Mouse (Mus musculus) neural tube, embryonic 15.5 days (tissue): ENCODE measurements around the gene Tmem204. TPM values are rescaled to one million over a fixed set of nuclear protein-coding genes. Genes with fewer than 3 reads are reported as not detected.

ENCODE experiments used
- ATAC-seq: fragments of 200-750 bp; cut with Nextera tagmentation; 2 replicates; pipeline ENCODE4 v1.8.0; 2017; ENCODE audit warnings: mild to moderate bottlenecking, moderate TSS enrichment, moderate library complexity; ENCODE audit not compliant: low FRiP score
- H3K27ac ChIP-seq: fragments of 300-500 bp; sonication (generic); replicated peaks from 2 replicates; pipeline ENCODE4 v1.5.1; 2015; ENCODE audit warnings: mild to moderate bottlenecking, inconsistent platforms
- H3K27me3 ChIP-seq: fragments of 300-500 bp; sonication (generic); replicated peaks from 2 replicates; pipeline ENCODE4 v1.6.1; 2015; ENCODE audit warnings: inconsistent platforms
- H3K36me3 ChIP-seq: fragments of 300-500 bp; sonication (generic); 2 replicates; pipeline ENCODE4 v1.6.1; 2015; ENCODE audit warnings: inconsistent platforms
- H3K4me1 ChIP-seq: fragments of 300-500 bp; sonication (generic); 2 replicates; pipeline ENCODE4 v1.6.1; 2015; ENCODE audit warnings: inconsistent platforms
- H3K4me2 ChIP-seq: fragments of 300-500 bp; sonication (generic); 2 replicates; pipeline ENCODE4 v1.6.1; 2015; ENCODE audit warnings: inconsistent platforms, mild to moderate bottlenecking, moderate library complexity
- H3K4me3 ChIP-seq: fragments of 300-500 bp; sonication (generic); replicated peaks from 2 replicates; pipeline ENCODE4 v1.5.1; 2015; ENCODE audit warnings: mild to moderate bottlenecking, inconsistent platforms
- H3K9ac ChIP-seq: fragments of 300-500 bp; sonication (generic); replicated peaks from 2 replicates; pipeline ENCODE4 v1.6.1; 2015; ENCODE audit warnings: mild to moderate bottlenecking, inconsistent platforms
- H3K9me3 ChIP-seq: fragments of 300-500 bp; sonication (generic); replicated peaks from 2 replicates; pipeline ENCODE4 v1.6.1; 2016; ENCODE audit warnings: inconsistent platforms
- WGBS: fragments of 180-500 bp; shearing (Covaris S2); methylation state at CpG from one replicate; pipeline ENCODE4 v1.1.7; 2015; ENCODE audit warnings: mixed read lengths; 5-methylcytosine and 5-hydroxymethylcytosine counted together
- polyA plus RNA-seq: library from polyadenylated mRNA; unstranded; fragments of >200 nt; fragmentation: Nextera tagmentation; extraction: Ambion mirVana; gene quantifications from 2 replicates; pipeline ENCODE4 v1.2.1, GENCODE M21; 2015

Tmem204 gene
- polyA plus RNA-seq, 1 experiment from 2014 or later = 11.4 TPM

DNA sequence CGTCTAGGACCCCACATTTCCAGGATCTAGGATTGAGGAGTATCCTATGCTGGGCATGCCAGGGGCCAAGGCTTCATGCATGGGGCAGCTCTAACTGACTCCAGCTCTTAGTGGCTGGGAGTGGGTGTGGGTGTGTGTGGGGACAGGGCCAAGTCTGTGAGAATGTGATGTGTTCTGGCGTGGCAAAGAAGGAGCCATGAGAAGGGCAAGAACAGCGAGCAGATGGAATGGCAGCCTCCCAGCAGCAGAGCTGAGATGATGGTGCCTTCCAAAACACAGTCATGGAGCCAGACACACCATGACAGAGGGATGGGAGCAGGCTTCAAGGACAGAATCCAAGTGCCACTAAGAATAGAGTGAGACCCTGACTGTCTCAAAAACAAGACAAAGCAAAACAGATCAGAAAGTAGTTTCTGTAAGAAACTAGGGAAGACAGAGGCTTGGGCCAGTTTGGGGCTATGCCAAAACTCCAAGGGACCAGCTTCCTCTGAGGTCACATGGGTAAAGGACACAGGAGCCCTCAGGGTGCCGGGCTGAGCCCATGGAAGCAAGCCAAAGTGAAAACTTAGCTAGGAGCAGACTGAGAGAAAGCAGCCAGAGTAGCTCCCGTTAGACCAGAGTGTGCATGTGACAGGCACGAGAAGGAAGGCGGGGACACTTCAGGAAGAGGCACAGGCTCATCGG, 28.5 kb upstream of the Tmem204 start:
- Histone ChIP-seq H3K27me3 (no peaks in the 10 kb centered on the region), H3K36me3 (peaks cover 57% of the 10 kb centered on the region), H3K9ac (no peak overlapping the region), H3K4me1 (peaks cover 38% of the 10 kb centered on the region), H3K4me2 (no peak overlapping the region), H3K27ac (no peak overlapping the region; the same call in 1 of the 2 replicates), H3K4me3 (no peak overlapping the region), H3K9me3 (no peaks in the 10 kb centered on the region)
- WGBS = 87% methylated on average over 8 of the region's 8 CpGs
- no peak for ATAC-seq

DNA sequence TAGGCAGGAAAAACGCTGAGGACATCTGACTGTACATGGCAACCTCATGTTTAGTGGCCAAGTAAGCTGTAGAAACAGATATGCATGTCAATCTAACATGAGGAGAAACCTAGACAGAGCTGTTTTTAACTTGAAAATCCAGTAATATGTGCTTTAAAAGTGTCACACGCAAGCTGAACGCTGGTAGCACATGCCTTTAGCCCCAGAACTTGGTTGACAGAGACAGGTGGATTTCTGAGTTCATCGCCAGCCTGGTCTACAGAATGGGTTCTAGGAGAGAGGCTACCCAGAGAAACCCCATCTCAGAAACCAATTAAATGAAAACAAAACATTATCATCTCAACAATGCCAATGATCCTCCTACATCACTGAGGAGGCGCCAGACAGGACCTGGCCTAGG, 27.8 kb upstream of the Tmem204 start:
- Histone ChIP-seq H3K4me2 (no peak overlapping the region), H3K27ac (no peak overlapping the region), H3K27me3 (no peaks in the 10 kb centered on the region), H3K9me3 (no peaks in the 10 kb centered on the region), H3K4me3 (no peak overlapping the region), H3K9ac (no peak overlapping the region), H3K36me3 (peaks cover 64% of the 10 kb centered on the region), H3K4me1 (peaks cover 32% of the 10 kb centered on the region)
- no peak for ATAC-seq
- 95% methylated on average over 5 of the region's 5 CpGs for WGBS

DNA sequence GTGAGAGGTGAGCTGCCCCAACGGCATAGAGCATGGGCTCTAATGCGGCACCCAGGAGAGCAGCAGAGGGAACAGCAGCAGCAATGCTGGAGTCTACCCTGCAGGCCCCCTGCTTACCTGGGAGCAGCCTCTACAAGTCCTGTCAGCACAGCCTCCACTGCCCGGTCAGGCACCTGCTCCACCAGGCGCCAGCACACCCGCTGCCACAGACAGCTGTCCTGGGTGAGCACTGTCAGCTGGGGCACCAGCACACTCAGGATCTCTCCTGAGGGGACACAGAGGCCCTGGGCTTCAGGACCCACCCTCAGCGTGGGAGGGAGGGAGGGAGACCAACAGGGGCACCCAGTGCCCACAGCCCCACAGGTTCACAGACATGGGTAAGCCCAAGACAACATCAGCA, 27.2 kb upstream of the Tmem204 start:
- peaks cover 70% of the 10 kb centered on the region for H3K36me3 ChIP-seq
- H3K4me3 ChIP-seq = no peak overlapping the region
- no peaks in the 10 kb centered on the region for H3K27me3 ChIP-seq
- peaks cover 29% of the 10 kb centered on the region for H3K4me1 ChIP-seq
- H3K27ac ChIP-seq = no peak overlapping the region
- ATAC-seq = no peak
- H3K4me2 ChIP-seq = no peak overlapping the region
- no peak overlapping the region for H3K9ac ChIP-seq
- WGBS = 98% methylated on average over 6 of the region's 6 CpGs
- H3K9me3 ChIP-seq = no peaks in the 10 kb centered on the region

DNA sequence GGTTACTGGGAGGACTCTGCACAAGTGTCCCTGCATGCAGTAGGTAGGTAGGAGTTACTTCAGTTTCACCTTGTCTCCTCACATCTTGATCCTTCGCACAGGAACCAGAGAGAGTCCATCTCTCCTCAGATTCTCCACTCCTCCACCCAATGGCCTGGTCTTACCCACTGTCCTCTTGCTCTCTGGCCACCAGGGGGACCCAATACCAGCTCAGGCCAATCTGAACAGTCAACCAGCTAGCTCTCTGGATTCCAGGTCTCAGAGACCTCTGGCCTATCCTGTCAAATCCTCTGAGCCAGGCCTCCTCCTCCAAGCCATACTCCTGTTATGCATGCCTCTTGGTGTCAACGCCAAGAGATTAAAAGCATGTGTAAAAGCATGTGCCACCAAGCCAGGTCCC, 26.2 kb upstream of the Tmem204 start:
- no peaks in the 10 kb centered on the region for H3K9me3 ChIP-seq
- no peaks in the 10 kb centered on the region for H3K27me3 ChIP-seq
- H3K27ac ChIP-seq = no peak overlapping the region
- H3K4me2 ChIP-seq = no peak overlapping the region
- H3K4me1 ChIP-seq = peaks cover 20% of the 10 kb centered on the region
- peaks cover 80% of the 10 kb centered on the region for H3K36me3 ChIP-seq
- ATAC-seq = no peak
- no peak overlapping the region for H3K9ac ChIP-seq
- WGBS = 90% methylated on average over 2 of the region's 2 CpGs
- H3K4me3 ChIP-seq = no peak overlapping the region

DNA sequence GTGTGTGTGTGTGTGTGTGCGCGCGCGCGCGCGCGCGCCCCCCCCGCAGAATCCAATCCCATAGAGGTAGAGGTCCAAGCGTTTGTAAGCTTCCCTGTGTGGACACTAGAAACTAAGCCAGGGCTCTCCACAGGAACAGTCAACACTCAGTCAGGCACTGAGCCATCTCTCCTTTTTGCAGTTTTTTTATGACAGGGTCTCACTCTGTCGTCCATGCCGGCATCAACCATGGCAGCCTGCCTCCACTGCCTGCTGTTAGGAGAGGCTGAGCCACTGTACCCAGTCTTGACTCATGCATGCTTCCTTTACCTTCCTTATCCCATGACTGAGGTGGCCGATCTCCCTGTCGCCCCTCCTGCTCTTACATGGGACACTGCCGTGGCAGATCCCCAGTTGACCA, 24.4 kb upstream of the Tmem204 start:
- Histone ChIP-seq H3K27ac (no peak overlapping the region), H3K9ac (no peak overlapping the region), H3K9me3 (no peaks in the 10 kb centered on the region), H3K4me1 (peaks cover 7% of the 10 kb centered on the region; the same call in 1 of the 2 replicates), H3K27me3 (no peaks in the 10 kb centered on the region), H3K36me3 (peaks cover 88% of the 10 kb centered on the region), H3K4me3 (no peak overlapping the region), H3K4me2 (no peak overlapping the region)
- ATAC-seq = no peak
- WGBS = 92% methylated on average over 16 of the region's 16 CpGs

DNA sequence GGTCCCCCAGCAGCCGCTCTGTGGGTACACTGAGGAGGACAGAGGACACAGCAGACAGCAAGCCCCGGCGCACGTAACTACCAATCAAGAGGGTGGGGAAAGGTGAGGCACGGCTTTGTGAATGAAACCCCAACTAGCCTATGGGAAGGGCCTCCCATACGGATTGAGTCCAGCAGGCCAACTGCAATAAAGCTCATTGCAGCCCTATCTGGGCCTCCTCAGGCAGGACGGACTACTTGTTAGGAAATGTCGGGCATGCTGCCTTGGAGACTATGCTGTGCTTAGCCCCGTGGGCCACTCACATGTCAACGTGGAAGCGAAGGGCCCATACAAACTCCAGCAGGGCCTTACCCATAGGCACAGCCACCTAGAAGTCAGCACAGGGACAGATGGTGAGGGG, 17.9 kb upstream of the Tmem204 start:
- no peak overlapping the region for H3K27ac ChIP-seq
- no peaks in the 10 kb centered on the region for H3K27me3 ChIP-seq
- H3K4me1 ChIP-seq = no peaks in the 10 kb centered on the region
- H3K36me3 ChIP-seq = peaks cover 87% of the 10 kb centered on the region
- no peak overlapping the region for H3K4me3 ChIP-seq
- ATAC-seq = no peak
- 94% methylated on average over 11 of the region's 11 CpGs for WGBS
- H3K4me2 ChIP-seq = no peak overlapping the region
- no peaks in the 10 kb centered on the region for H3K9me3 ChIP-seq
- no peak overlapping the region for H3K9ac ChIP-seq

DNA sequence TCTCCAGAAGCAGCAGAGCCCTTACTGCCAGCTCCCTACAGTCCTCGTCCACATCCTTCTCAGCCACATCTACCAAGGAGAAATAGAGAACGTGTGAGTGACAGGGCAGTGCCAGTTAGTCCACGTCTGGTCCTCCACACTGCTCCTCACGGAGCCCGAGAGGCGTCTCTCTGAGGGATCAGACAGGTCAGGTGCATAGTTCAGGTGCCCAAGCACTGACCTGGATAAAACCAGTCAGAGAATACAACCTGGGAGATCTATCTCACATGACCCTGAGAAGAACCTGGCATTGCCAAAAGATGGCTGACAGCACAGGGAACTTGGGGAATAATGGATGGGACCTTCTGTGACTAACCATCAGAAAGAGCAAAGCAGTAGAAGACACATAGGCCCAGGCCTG, 16.7 kb upstream of the Tmem204 start:
- Histone ChIP-seq H3K27me3 (no peaks in the 10 kb centered on the region), H3K4me1 (no peaks in the 10 kb centered on the region), H3K9me3 (no peaks in the 10 kb centered on the region), H3K27ac (no peak overlapping the region), H3K4me3 (no peak overlapping the region), H3K9ac (no peak overlapping the region), H3K4me2 (no peak overlapping the region), H3K36me3 (peaks cover 75% of the 10 kb centered on the region)
- 98% methylated on average over 6 of the region's 6 CpGs for WGBS
- ATAC-seq = no peak

DNA sequence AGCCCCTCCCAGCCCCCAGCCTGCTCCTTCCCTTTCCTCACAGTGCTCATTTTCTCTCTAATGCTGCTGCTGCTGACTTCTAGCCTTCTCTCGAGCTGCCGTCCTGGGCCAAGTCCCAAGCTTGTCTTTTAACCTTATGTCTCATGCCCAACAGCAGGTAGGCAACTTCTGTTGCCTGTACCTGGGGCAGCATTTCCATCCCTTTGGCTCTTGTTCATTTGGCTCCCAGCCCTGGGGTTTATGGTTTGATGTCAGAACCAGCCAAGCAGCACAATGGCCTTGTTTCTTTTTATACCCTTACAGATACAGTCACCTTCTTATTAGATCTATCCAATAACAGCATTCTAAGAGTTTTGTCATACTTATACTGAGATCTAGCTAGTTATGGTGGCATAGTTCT, 12.8 kb upstream of the Tmem204 start:
- H3K9me3 ChIP-seq = no peaks in the 10 kb centered on the region
- H3K9ac ChIP-seq = no peak overlapping the region
- H3K27ac ChIP-seq = no peak overlapping the region
- peaks cover 61% of the 10 kb centered on the region for H3K36me3 ChIP-seq
- ATAC-seq = no peak
- no peak overlapping the region for H3K4me2 ChIP-seq
- H3K4me3 ChIP-seq = no peak overlapping the region
- no peaks in the 10 kb centered on the region for H3K27me3 ChIP-seq
- H3K4me1 ChIP-seq = no peaks in the 10 kb centered on the region
- WGBS = 96% methylated on average over 2 of the region's 2 CpGs

DNA sequence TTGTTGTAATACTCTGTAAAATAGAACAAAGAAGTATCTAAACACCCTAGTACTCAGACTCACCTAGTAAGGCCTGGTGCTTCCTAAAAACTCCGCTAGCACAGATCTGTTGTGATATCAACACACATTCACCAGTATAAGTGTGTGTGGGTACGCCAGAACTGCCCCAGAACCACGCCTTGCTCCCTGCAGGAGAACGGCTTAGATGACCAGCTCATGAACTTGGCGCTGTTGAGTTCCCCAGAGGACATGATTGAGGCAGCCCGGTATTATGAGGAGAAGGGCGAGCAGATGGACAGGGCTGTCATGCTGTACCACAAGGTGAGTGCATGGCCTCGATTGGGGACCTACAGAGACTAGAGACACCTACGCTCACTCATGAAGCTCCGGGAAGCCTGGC, 7.1 kb upstream of the Tmem204 start:
- Histone ChIP-seq H3K4me3 (no peak overlapping the region), H3K9me3 (no peaks in the 10 kb centered on the region), H3K4me1 (no peaks in the 10 kb centered on the region), H3K27me3 (no peaks in the 10 kb centered on the region), H3K4me2 (no peak overlapping the region), H3K36me3 (peaks cover 53% of the 10 kb centered on the region), H3K9ac (no peak overlapping the region), H3K27ac (no peak overlapping the region)
- WGBS = 94% methylated on average over 10 of the region's 10 CpGs
- no peak for ATAC-seq

DNA sequence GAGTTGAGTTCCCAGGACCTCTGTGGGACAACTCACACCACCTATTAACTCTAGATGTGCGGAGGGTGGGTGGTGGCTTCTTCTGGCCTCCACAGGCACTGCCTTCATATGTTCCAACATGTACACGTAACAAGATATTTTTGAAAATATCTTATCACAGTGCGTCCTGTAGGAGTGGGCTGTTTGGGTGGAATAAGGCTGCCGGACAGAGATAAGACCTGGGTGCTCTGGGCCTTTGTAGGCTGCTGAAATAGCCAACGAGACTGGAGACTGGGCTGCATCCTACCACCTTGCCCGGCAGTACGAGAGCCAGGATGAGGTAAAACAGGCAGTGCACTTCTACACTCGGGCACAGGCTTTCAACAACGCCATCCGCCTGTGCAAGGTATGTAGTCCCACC, 5.8 kb upstream of the Tmem204 start:
- Histone ChIP-seq H3K27me3 (no peaks in the 10 kb centered on the region), H3K36me3 (peaks cover 44% of the 10 kb centered on the region), H3K9me3 (no peaks in the 10 kb centered on the region), H3K9ac (no peak overlapping the region), H3K27ac (no peak overlapping the region), H3K4me1 (no peaks in the 10 kb centered on the region), H3K4me2 (no peak overlapping the region), H3K4me3 (no peak overlapping the region)
- no peak for ATAC-seq
- 93% methylated on average over 10 of the region's 10 CpGs for WGBS

DNA sequence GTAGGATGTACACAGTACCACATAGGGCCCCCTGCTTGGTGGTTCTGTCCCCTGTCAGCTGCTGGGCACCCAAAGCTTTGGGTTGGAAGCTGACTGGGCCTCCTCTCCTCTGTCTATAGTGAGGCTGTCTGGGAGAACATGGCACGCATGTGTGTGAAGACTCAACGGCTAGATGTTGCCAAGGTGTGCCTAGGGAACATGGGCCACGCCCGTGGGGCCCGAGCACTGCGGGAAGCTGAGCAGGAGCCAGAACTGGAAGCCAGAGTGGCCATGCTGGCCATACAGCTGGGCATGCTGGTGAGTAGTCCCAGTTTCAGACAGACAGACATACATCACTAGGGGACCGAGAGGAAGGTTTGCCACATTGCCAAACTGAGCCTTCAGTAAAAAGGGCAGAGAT, 3.3 kb upstream of the Tmem204 start:
- ATAC-seq = no peak
- 95% methylated on average over 7 of the region's 7 CpGs for WGBS

DNA sequence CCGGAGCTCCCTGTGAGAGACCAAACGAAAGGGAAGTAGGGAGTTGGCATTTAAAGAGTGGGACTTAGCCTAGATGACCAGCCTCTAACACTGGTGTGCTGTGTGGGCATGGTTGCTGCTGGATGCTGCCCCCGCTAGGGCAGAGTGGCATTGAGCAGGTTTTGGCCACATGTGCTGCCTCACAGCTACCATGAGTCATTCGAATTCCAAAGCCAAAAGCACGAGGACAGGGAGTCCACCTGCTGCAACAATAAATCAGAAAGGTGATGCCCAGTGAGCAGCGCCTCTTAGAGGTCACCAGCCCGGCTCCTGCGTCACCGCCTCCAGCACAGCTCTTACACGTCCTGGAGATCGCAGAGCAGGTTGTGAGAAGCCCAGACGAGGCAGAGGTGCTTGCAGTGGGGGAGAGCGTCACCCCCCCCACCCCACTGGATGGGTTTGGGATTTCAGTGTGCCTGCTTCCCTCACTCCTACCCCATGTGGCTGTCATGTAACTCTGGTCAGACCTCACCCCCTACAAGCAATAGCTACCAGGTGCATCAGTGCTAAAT, 1.5 kb upstream of the Tmem204 start:
- peaks cover 19% of the 10 kb centered on the region for H3K36me3 ChIP-seq
- H3K27me3 ChIP-seq = no peaks in the 10 kb centered on the region
- no peaks in the 10 kb centered on the region for H3K4me1 ChIP-seq
- H3K4me3 ChIP-seq = no peak overlapping the region
- no peak for ATAC-seq
- no peak overlapping the region for H3K27ac ChIP-seq
- no peak overlapping the region for H3K4me2 ChIP-seq
- H3K9me3 ChIP-seq = no peaks in the 10 kb centered on the region
- WGBS = 80% methylated on average over 13 of the region's 13 CpGs
- H3K9ac ChIP-seq = no peak overlapping the region

More for the DNA sequence above, 3.3 kb upstream of the Tmem204 start:
- Histone ChIP-seq H3K9ac (no peak overlapping the region), H3K4me1 (no peaks in the 10 kb centered on the region), H3K4me3 (no peak overlapping the region), H3K36me3 (peaks cover 32% of the 10 kb centered on the region), H3K27me3 (no peaks in the 10 kb centered on the region), H3K4me2 (no peak overlapping the region), H3K9me3 (no peaks in the 10 kb centered on the region), H3K27ac (no peak overlapping the region)
